ENCODE assay signal across 22 mouse cellular contexts in the genomic region with DNA sequence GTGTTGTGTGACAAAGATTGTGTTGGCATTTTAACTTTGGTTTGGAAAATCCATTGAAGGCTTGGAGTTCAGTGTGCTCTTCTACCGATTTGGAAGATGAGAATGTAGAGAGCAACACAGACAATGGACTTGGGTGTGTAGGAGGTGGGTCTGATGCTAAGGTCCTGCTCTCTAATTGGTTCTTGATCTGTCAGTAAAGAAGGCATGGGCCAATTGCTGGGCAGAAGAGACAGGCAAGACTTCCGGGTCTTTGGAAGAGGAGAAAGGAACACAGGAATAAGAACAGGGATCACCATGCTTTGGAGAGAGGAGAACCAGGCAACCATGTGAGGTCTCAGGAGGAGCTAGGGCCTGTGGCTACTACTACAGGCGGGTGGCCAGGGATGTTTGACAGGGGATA. TPM values are rescaled to one million over a fixed set of nuclear protein-coding genes. Genes with fewer than 3 reads are reported as not detected.
"Had no signal": no experiment of that assay in that cellular context is flagged by ENCODE, and none has a peak within 500 bp of the region (broad histone marks: within the 10 kb centered on the region; RNA-seq: fewer than 3 reads in every experiment).

No protein-coding gene starts in this region.

- H3K4me2 ChIP-seq: lung, embryonic 14.5 days; midbrain, embryonic 12.5 days; neural tube, embryonic 13.5 days; neural tube, embryonic 15.5 days; stomach, embryonic 15.5 days had no signal

- DNase-seq: lung, adult 18-20 months; lung, embryonic 14.5 days; lung, postnatal 10 days; lung, postnatal 4 days; midbrain, embryonic 14.5 days; retina, postnatal 1 day; right cerebral cortex, adult 18-20 months; right cerebral cortex, postnatal 25 days; right cerebral cortex, postnatal 4 days; thymus, adult 2 months; thymus, postnatal 25 days; thymus, postnatal 4 days had no signal

- H3K4me3 ChIP-seq: midbrain, embryonic 10.5 days; midbrain, embryonic 12.5 days; myocyte; neural tube, embryonic 13.5 days; neural tube, embryonic 15.5 days; stomach, embryonic 15.5 days had no signal

- H3K9ac ChIP-seq: lung, embryonic 14.5 days; midbrain, embryonic 12.5 days; neural tube, embryonic 13.5 days; neural tube, embryonic 15.5 days; stomach, embryonic 15.5 days had no signal

- H3K4me1 ChIP-seq: midbrain, embryonic 10.5 days; midbrain, embryonic 12.5 days; neural tube, embryonic 13.5 days; neural tube, embryonic 15.5 days; stomach, embryonic 15.5 days had no signal

- H3K9me3 ChIP-seq: midbrain, embryonic 10.5 days; midbrain, embryonic 12.5 days; neural tube, embryonic 13.5 days; neural tube, embryonic 15.5 days; stomach, embryonic 15.5 days had no signal

- H3K27ac ChIP-seq: midbrain, embryonic 10.5 days; midbrain, embryonic 12.5 days; neural tube, embryonic 13.5 days; neural tube, embryonic 15.5 days; stomach, embryonic 15.5 days; stomach, postnatal 0 days had no signal

- ATAC-seq: midbrain, embryonic 16.5 days had no signal

- H3K27me3 ChIP-seq: neural tube, embryonic 13.5 days; neural tube, embryonic 15.5 days; stomach, embryonic 15.5 days had no signal

- H3K36me3 ChIP-seq: midbrain, embryonic 10.5 days; midbrain, embryonic 12.5 days; neural tube, embryonic 13.5 days; neural tube, embryonic 15.5 days; stomach, embryonic 15.5 days had no signal

RNA-seq across cellular contexts. Expression of a gene that starts 7.7 kb away (rescaled TPM):
- total RNA-seq: megakaryocyte, adult 5-6 weeks; megakaryocyte-erythroid progenitor cell, adult 5-6 weeks had no signal
- polyA plus RNA-seq: neural tube, embryonic 13.5 days had no signal
